Mouse (Mus musculus) layer of hippocampus, adult 9-10 months (tissue): Measurements from ENCODE around the gene Gm6525.

ENCODE experiments used
- DNase-seq: peaks from one replicate; pipeline ENCODE4 v3.0.0; 2022; ENCODE audit warnings: low spot score

Gm6525 gene

GRCm38 (mm10) chr3:84172406-84172805 is 1.5 kb upstream of the Gm6525 start:
- DNase-seq: no peak

- DNase-seq: peak; percentile 43
Measured at GRCm38 (mm10) chr3:84175337-84176315, 1.7 kb downstream of the Gm6525 start.

GRCm38 (mm10) chr3:84177834-84178233 is 3.9 kb downstream of the Gm6525 start:
- DNase-seq: no peak

GRCm38 (mm10) chr3:84180304-84180703 is 6.4 kb downstream of the Gm6525 start:
- DNase-seq: no peak

- DNase-seq: no peak
Measured at GRCm38 (mm10) chr3:84181102-84181501, 7.2 kb downstream of the Gm6525 start.

GRCm38 (mm10) chr3:84181717-84182116 is 7.8 kb downstream of the Gm6525 start:
- no peak for DNase-seq

- DNase-seq: no peak
Measured at GRCm38 (mm10) chr3:84189629-84190173, 15.8 kb downstream of the Gm6525 start.

GRCm38 (mm10) chr3:84190513-84191061 is 16.7 kb downstream of the Gm6525 start:
- no peak for DNase-seq

GRCm38 (mm10) chr3:84191141-84191881 is 17.4 kb downstream of the Gm6525 start:
- DNase-seq: no peak

- DNase-seq: no peak
Measured at GRCm38 (mm10) chr3:84193881-84194280, 20.0 kb downstream of the Gm6525 start.

- no peak for DNase-seq
Measured at GRCm38 (mm10) chr3:84198229-84198628, 24.3 kb downstream of the Gm6525 start.

- DNase-seq: no peak
Measured at GRCm38 (mm10) chr3:84199516-84199915, 25.6 kb downstream of the Gm6525 start.

GRCm38 (mm10) chr3:84200559-84201420 is 26.9 kb downstream of the Gm6525 start:
- DNase-seq: no peak

- DNase-seq: no peak
Measured at GRCm38 (mm10) chr3:84204640-84205039, 30.7 kb downstream of the Gm6525 start.

- DNase-seq: peak; percentile 47
Measured at GRCm38 (mm10) chr3:84205650-84206049, 31.7 kb downstream of the Gm6525 start.

- no peak for DNase-seq
Measured at GRCm38 (mm10) chr3:84206106-84206505, 32.2 kb downstream of the Gm6525 start.

GRCm38 (mm10) chr3:84207366-84207765 is 33.5 kb downstream of the Gm6525 start:
- DNase-seq: no peak

- no peak for DNase-seq
Measured at GRCm38 (mm10) chr3:84208475-84208874, 34.6 kb downstream of the Gm6525 start.

GRCm38 (mm10) chr3:84208917-84209513 is 35.1 kb downstream of the Gm6525 start:
- no peak for DNase-seq

GRCm38 (mm10) chr3:84211340-84211875 is 37.5 kb downstream of the Gm6525 start:
- DNase-seq: no peak

GRCm38 (mm10) chr3:84214501-84214900 is 40.6 kb downstream of the Gm6525 start:
- no peak for DNase-seq
